Mouse (Mus musculus): ENCODE results near the gene Cnbd2. TPM values are rescaled to one million over a fixed set of nuclear protein-coding genes. Genes with fewer than 3 reads are reported as not detected.

The Cnbd2 gene
- polyA plus RNA-seq, 1 experiment from 2014 or later: 2.2 TPM

GRCm38 (mm10) chr2:156349286-156349848 is 37.3 kb downstream of the Cnbd2 start:
- 68% methylated on average over 4 of the region's 4 CpGs for WGBS
- Histone ChIP-seq H3K27me3 (ENCODE audit: control insufficient read depth, insufficient read depth, low read length) (no peaks in the 10 kb centered on the region), H3K4me3 (ENCODE audit: low read length) (no peak overlapping the region), H3K9ac (ENCODE audit: low read length) (no peak overlapping the region), H3K4me1 (ENCODE audit: control insufficient read depth, insufficient read depth, low read length) (no peaks in the 10 kb centered on the region), H3K9me3 (replicated peaks; ENCODE audit: control insufficient read depth, low read length) (no peaks in the 10 kb centered on the region), H3K4me2 (ENCODE audit: low read depth, low read length) (no peak overlapping the region), H3K27ac (ENCODE audit: low read length) (no peak overlapping the region), H3K36me3 (ENCODE audit: control insufficient read depth, insufficient read depth) (no peaks in the 10 kb centered on the region)
- ATAC-seq (replicated peaks; ENCODE audit: extremely low read depth, insufficient read depth, low FRiP score): no peak

GRCm38 (mm10) chr2:156351243-156351642 is 39.1 kb downstream of the Cnbd2 start:
- ATAC-seq (replicated peaks; ENCODE audit: extremely low read depth, insufficient read depth, low FRiP score): no peak
- Histone ChIP-seq H3K4me1 (ENCODE audit: control insufficient read depth, insufficient read depth, low read length) (no peaks in the 10 kb centered on the region), H3K9me3 (replicated peaks; ENCODE audit: control insufficient read depth, low read length) (no peaks in the 10 kb centered on the region), H3K9ac (ENCODE audit: low read length) (no peak overlapping the region), H3K27me3 (ENCODE audit: control insufficient read depth, insufficient read depth, low read length) (no peaks in the 10 kb centered on the region), H3K27ac (ENCODE audit: low read length) (no peak overlapping the region), H3K36me3 (ENCODE audit: control insufficient read depth, insufficient read depth) (no peaks in the 10 kb centered on the region), H3K4me3 (ENCODE audit: low read length) (no peak overlapping the region), H3K4me2 (ENCODE audit: low read depth, low read length) (no peak overlapping the region)
- WGBS: 83% methylated on average over 7 of the region's 7 CpGs

- no peaks in the 10 kb centered on the region for H3K27me3 ChIP-seq (ENCODE audit: control insufficient read depth, insufficient read depth, low read length)
- H3K4me1 ChIP-seq (ENCODE audit: control insufficient read depth, insufficient read depth, low read length): no peaks in the 10 kb centered on the region
- no peak overlapping the region for H3K27ac ChIP-seq (ENCODE audit: low read length)
- H3K36me3 ChIP-seq (ENCODE audit: control insufficient read depth, insufficient read depth): no peaks in the 10 kb centered on the region
- H3K9ac ChIP-seq (ENCODE audit: low read length): no peak overlapping the region
- no peak overlapping the region for H3K4me2 ChIP-seq (ENCODE audit: low read depth, low read length)
- 70% methylated on average over 8 of the region's 8 CpGs for WGBS
- H3K4me3 ChIP-seq (ENCODE audit: low read length): no peak overlapping the region
- no peaks in the 10 kb centered on the region for H3K9me3 ChIP-seq (replicated peaks; ENCODE audit: control insufficient read depth, low read length)
- ATAC-seq (replicated peaks; ENCODE audit: extremely low read depth, insufficient read depth, low FRiP score): no peak
Measured at GRCm38 (mm10) chr2:156352413-156353165, 40.5 kb downstream of the Cnbd2 start.

- no peak; the same call in 1 of the 2 replicates for ATAC-seq (replicated peaks; ENCODE audit: extremely low read depth, insufficient read depth, low FRiP score)
- Histone ChIP-seq H3K4me1 (ENCODE audit: control insufficient read depth, insufficient read depth, low read length) (no peaks in the 10 kb centered on the region), H3K9ac (ENCODE audit: low read length) (no peak overlapping the region), H3K4me2 (ENCODE audit: low read depth, low read length) (no peak overlapping the region), H3K4me3 (ENCODE audit: low read length) (no peak overlapping the region), H3K9me3 (replicated peaks; ENCODE audit: control insufficient read depth, low read length) (no peaks in the 10 kb centered on the region), H3K27ac (ENCODE audit: low read length) (no peak overlapping the region), H3K27me3 (ENCODE audit: control insufficient read depth, insufficient read depth, low read length) (no peaks in the 10 kb centered on the region), H3K36me3 (ENCODE audit: control insufficient read depth, insufficient read depth) (no peaks in the 10 kb centered on the region)
- WGBS: 41% methylated on average over 7 of the region's 7 CpGs
Measured at GRCm38 (mm10) chr2:156353265-156353692, 41.2 kb downstream of the Cnbd2 start.

GRCm38 (mm10) chr2:156356031-156356430 is 43.9 kb downstream of the Cnbd2 start:
- Histone ChIP-seq H3K27ac (ENCODE audit: low read length) (no peak overlapping the region), H3K4me2 (ENCODE audit: low read depth, low read length) (no peak overlapping the region), H3K9me3 (replicated peaks; ENCODE audit: control insufficient read depth, low read length) (no peaks in the 10 kb centered on the region), H3K27me3 (ENCODE audit: control insufficient read depth, insufficient read depth, low read length) (no peaks in the 10 kb centered on the region), H3K4me3 (ENCODE audit: low read length) (no peak overlapping the region), H3K4me1 (ENCODE audit: control insufficient read depth, insufficient read depth, low read length) (no peaks in the 10 kb centered on the region), H3K36me3 (ENCODE audit: control insufficient read depth, insufficient read depth) (no peaks in the 10 kb centered on the region), H3K9ac (ENCODE audit: low read length) (no peak overlapping the region)
- no peak for ATAC-seq (replicated peaks; ENCODE audit: extremely low read depth, insufficient read depth, low FRiP score)
- WGBS: 82% methylated on average over 7 of the region's 7 CpGs

GRCm38 (mm10) chr2:156368465-156368864 is 56.4 kb downstream of the Cnbd2 start:
- no peak overlapping the region for H3K4me3 ChIP-seq (ENCODE audit: low read length)
- H3K27ac ChIP-seq (ENCODE audit: low read length): no peak overlapping the region
- whole genome bisulfite sequencing: 56% methylated on average over 3 of the region's 3 CpGs
- no peaks in the 10 kb centered on the region for H3K4me1 ChIP-seq (ENCODE audit: control insufficient read depth, insufficient read depth, low read length)
- H3K4me2 ChIP-seq (ENCODE audit: low read depth, low read length): no peak overlapping the region
- no peaks in the 10 kb centered on the region for H3K36me3 ChIP-seq (ENCODE audit: control insufficient read depth, insufficient read depth)
- ATAC-seq (replicated peaks; ENCODE audit: extremely low read depth, insufficient read depth, low FRiP score): no peak
- no peaks in the 10 kb centered on the region for H3K9me3 ChIP-seq (replicated peaks; ENCODE audit: control insufficient read depth, low read length)
- no peaks in the 10 kb centered on the region for H3K27me3 ChIP-seq (ENCODE audit: control insufficient read depth, insufficient read depth, low read length)
- H3K9ac ChIP-seq (ENCODE audit: low read length): no peak overlapping the region

- Histone ChIP-seq H3K9me3 (replicated peaks; ENCODE audit: control insufficient read depth, low read length) (no peaks in the 10 kb centered on the region), H3K4me2 (ENCODE audit: low read depth, low read length) (no peak overlapping the region), H3K4me3 (ENCODE audit: low read length) (no peak overlapping the region), H3K27ac (ENCODE audit: low read length) (no peak overlapping the region), H3K27me3 (ENCODE audit: control insufficient read depth, insufficient read depth, low read length) (no peaks in the 10 kb centered on the region), H3K9ac (ENCODE audit: low read length) (no peak overlapping the region), H3K4me1 (ENCODE audit: control insufficient read depth, insufficient read depth, low read length) (no peaks in the 10 kb centered on the region), H3K36me3 (ENCODE audit: control insufficient read depth, insufficient read depth) (no peaks in the 10 kb centered on the region)
- no peak for ATAC-seq (replicated peaks; ENCODE audit: extremely low read depth, insufficient read depth, low FRiP score)
- WGBS: 60% methylated on average over 7 of the region's 7 CpGs
Measured at GRCm38 (mm10) chr2:156370896-156371295, 58.8 kb downstream of the Cnbd2 start.

- H3K27me3 ChIP-seq (ENCODE audit: control insufficient read depth, insufficient read depth, low read length): no peaks in the 10 kb centered on the region
- no peaks in the 10 kb centered on the region for H3K36me3 ChIP-seq (ENCODE audit: control insufficient read depth, insufficient read depth)
- H3K9ac ChIP-seq (ENCODE audit: low read length): no peak overlapping the region
- no peaks in the 10 kb centered on the region for H3K9me3 ChIP-seq (replicated peaks; ENCODE audit: control insufficient read depth, low read length)
- H3K4me3 ChIP-seq (ENCODE audit: low read length): no peak overlapping the region
- 78% methylated on average over 7 of the region's 7 CpGs for WGBS
- H3K4me1 ChIP-seq (ENCODE audit: control insufficient read depth, insufficient read depth, low read length): no peaks in the 10 kb centered on the region
- H3K27ac ChIP-seq (ENCODE audit: low read length): no peak overlapping the region
- H3K4me2 ChIP-seq (ENCODE audit: low read depth, low read length): no peak overlapping the region
- ATAC-seq (replicated peaks; ENCODE audit: extremely low read depth, insufficient read depth, low FRiP score): no peak
Measured at GRCm38 (mm10) chr2:156376956-156377355, 64.9 kb downstream of the Cnbd2 start.

- Histone ChIP-seq H3K9me3 (replicated peaks; ENCODE audit: control insufficient read depth, low read length) (no peaks in the 10 kb centered on the region), H3K4me2 (ENCODE audit: low read depth, low read length) (no peak overlapping the region), H3K27ac (ENCODE audit: low read length) (no peak overlapping the region), H3K36me3 (ENCODE audit: control insufficient read depth, insufficient read depth) (no peaks in the 10 kb centered on the region), H3K27me3 (ENCODE audit: control insufficient read depth, insufficient read depth, low read length) (no peaks in the 10 kb centered on the region), H3K9ac (ENCODE audit: low read length) (no peak overlapping the region), H3K4me3 (ENCODE audit: low read length) (no peak overlapping the region), H3K4me1 (ENCODE audit: control insufficient read depth, insufficient read depth, low read length) (no peaks in the 10 kb centered on the region)
- ATAC-seq (replicated peaks; ENCODE audit: extremely low read depth, insufficient read depth, low FRiP score): no peak
- WGBS: 81% methylated on average over 10 of the region's 10 CpGs
Measured at GRCm38 (mm10) chr2:156379929-156380328, 67.8 kb downstream of the Cnbd2 start.
